Mouse (Mus musculus) cerebellum, adult 2 months (tissue): ENCODE measurements around the gene Rcor1.

ENCODE experiments used
- CTCF ChIP-seq: fragments of 200-500 bp; IDR thresholded peaks from 2 replicates; pipeline ENCODE4 v1.5.1; 2011; ENCODE audit warnings: low read depth, mild to moderate bottlenecking, control low read depth, low read length, moderate library complexity, borderline replicate concordance; ENCODE audit not compliant: insufficient read depth
- POLR2A ChIP-seq: fragments of 200-500 bp; IDR thresholded peaks from 2 replicates; pipeline ENCODE4 v1.6.1; 2011; ENCODE audit warnings: low read length, control low read depth, borderline replicate concordance; ENCODE audit not compliant: insufficient read depth

DNA sequence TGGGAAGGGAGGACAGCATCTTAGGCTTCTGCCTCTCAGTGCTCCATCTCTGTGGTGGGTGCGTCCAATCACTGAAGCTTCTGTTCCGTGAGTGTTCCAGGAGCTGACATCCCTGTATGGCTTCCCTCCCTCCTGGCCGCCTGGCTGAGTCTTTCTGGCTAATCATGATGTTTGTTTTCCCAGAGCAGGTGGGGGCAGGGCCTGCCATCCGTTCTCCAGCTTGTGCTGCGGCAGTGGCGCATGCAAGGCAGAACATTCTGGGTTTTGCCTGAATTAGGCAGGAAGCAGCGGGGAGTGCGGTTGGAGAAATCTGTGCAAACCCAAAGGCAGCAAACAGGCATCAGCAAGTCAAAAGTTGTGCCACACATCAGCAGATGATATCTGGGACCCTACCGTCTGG lies 106.1 kb downstream of the Rcor1 start:
- TF ChIP-seq POLR2A (no peak), CTCF (no peak)
